Mouse (Mus musculus): Measurements from ENCODE around the gene Anxa10. TPM values are rescaled to one million over a fixed set of nuclear protein-coding genes. Genes with fewer than 3 reads are reported as not detected.

Gene Anxa10
- polyA plus RNA-seq (2017; shearing (Covaris generic)) = under 1 TPM in 1 of 2 experiments, not detected in 1; 0.33 TPM

DNA sequence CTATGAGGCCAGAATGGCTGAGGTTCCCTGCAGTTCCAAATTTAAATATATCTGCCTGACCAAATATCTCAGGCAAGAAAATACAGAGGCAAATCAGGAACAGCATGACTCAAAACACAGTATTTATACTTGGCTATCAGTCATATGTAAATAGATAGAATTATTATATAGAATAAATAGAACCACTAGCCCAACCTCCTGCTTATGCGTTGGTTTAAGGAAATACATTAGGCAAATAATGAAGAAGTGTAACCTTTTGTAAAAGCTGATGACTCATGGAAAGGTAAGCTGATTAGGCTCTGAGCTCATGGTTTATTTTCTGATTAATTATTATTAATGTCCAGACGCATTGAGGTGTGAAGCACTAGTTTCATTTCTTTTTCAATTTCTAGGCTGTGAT is at the start of gene Anxa10:
Gene Anxa10, minus strand, starts transcription at position 53 of the 400 bp plus-strand sequence.

Other genes with a start within 250 kb of the Anxa10 start
- gene Palld, start 220.5 kb downstream of the Anxa10 start, polyA plus RNA-seq (2017; shearing (Covaris generic)) = under 1 TPM; 0.33 to 0.45 TPM
- gene Ddx60, start 195.1 kb downstream of the Anxa10 start, polyA plus RNA-seq (2017; shearing (Covaris generic)) = 10 to 100 TPM; 20.2 to 27.7 TPM